Mouse (Mus musculus) heart, postnatal 0 days (tissue): ENCODE measurements around the gene Dab1.

Source experiments
- CTCF ChIP-seq: IDR thresholded peaks from 2 replicates; pipeline ENCODE4 v1.5.1; 2016; ENCODE audit warnings: antibody characterized with exemption, control low read depth, low read depth
- EP300 ChIP-seq: IDR thresholded peaks from 2 replicates; pipeline ENCODE4 v1.6.1; 2016; ENCODE audit warnings: antibody characterized with exemption, low read depth

GRCm38 (mm10) chr4:104539047-104539446, 919.9 kb downstream of the Dab1 start:
- TF ChIP-seq CTCF (peak; percentile 40), EP300 (no peak)
